Mouse (Mus musculus): ENCODE results near the gene 1810062G17Rik. TPM values are rescaled to one million over a fixed set of nuclear protein-coding genes. Genes with fewer than 3 reads are reported as not detected.

Gene 1810062G17Rik
- total RNA-seq (2014; fragmentation: Nextera tagmentation) (1.7 TPM in 1 of 2 replicates, not detected in the other), total RNA-seq (2017) (2.4 TPM in 1 of 2 replicates, not detected in the other)

DNA sequence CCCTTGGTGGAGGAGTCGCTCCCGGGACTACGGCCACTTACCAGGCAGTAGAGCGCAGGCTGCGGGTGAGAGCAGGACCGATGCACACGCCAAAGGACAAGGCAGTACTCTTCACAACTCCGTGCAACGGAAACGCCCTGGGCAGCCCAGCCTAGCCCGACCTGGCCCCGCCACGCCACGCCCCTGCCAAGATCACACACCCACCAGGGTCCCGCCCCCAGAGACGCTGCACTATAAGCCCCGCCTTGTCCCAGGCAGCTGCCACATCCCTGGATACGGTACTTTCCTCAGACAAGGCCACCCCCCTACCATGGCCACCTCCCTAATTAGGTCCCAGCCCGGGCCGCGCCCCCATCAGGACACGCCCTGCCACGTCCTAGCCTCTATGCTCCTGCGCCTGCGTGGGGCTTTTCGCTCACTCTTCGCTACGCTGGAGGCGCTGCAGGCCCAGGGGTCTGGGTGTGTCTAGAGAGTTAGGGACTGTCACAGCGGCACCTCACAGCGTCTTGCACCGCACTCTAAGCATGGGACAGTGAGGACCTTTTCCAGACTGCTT, at the start of gene 1810062G17Rik, which contains the start of gene Anxa5:
Gene 1810062G17Rik (plus strand): TSS at position 406 of the 556 bp plus-strand sequence.
Gene Anxa5 (minus strand): TSS at position 363 of the 556 bp plus-strand sequence.
- ATAC-seq (replicated peaks; ENCODE audit: poor library complexity, severe bottlenecking): peak; percentile 89

DNA sequence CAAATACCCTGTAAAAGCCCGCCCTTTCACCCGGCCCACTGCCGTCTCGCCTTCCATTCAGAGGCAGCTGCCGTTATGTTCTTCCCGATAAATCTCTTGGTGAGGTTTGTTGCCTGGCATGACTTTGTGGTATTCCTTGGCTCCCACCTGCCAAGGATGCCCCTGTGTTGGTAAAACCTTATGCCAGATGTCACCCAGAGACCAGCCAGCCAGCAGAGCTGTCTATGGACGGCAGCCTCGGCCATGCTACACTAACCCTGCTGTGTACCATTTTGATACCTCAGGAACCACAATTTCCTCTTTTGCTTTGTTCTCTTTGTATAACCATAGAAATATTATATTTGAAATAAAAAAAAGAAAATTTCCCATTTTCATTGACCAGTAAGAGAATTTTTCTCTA, 48.4 kb upstream of the 1810062G17Rik start:
- no peak for ATAC-seq (replicated peaks; ENCODE audit: poor library complexity, severe bottlenecking)

DNA sequence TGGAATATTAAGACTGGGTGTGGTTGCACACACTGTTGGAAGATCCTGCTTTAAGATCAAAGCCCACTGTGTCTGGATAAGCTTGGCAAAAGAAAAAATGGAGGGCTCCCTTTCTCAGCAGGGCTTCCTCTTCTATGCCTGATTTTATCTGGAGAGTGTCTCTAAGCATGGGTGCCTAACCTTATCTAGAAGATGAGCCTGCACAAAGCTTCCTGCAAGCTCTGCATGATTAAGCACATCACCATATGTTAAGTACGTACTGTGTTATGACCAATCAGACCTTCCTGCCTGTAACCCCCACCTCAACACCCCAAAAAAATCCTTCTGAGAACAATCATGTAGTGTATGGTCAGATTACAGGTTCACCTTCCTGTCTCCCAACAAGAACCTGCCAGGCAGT, 45.4 kb upstream of the 1810062G17Rik start:
- ATAC-seq (replicated peaks; ENCODE audit: poor library complexity, severe bottlenecking): no peak

DNA sequence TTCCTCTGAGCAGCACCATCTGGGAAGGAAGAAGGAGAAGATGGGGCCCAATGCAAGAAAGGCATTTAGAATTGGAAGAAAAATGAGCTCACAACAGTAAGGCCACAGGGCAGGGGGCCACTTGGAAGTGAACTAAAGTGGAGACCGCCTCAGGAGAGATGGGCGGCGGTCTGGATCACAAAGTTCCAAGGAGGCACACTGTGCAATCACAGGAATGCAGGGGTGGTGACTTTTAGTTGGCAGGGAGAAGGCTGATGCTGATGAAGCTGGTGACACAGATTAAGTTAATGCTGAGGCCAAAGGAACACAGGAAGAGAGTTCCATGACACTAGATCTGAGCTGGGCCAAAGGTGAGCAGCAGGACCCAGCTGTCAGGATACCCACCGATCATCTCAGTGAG, 35.5 kb upstream of the 1810062G17Rik start:
- ATAC-seq (replicated peaks; ENCODE audit: poor library complexity, severe bottlenecking): no peak

DNA sequence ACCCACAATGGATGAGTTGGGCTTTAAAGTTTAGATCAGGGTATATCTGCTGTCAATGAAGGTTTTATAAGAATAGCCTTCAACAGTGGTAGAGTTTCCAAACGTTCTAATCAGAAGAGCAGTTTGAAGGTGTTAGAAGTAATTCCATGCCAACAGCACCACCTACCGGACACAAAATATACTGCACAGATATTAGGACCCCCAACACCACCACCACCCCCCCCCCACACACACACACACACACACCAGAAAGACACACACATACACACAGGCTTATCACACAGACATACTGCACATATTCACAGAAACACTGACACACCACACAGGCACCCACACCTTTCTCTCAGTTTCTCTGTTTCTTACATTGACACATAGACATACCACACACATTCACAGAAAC, 33.3 kb upstream of the 1810062G17Rik start:
- ATAC-seq (replicated peaks; ENCODE audit: poor library complexity, severe bottlenecking): peak; percentile 58

GRCm38 (mm10) chr3:36446041-36446440, 29.7 kb upstream of the 1810062G17Rik start:
- no peak for ATAC-seq (replicated peaks; ENCODE audit: poor library complexity, severe bottlenecking)

DNA sequence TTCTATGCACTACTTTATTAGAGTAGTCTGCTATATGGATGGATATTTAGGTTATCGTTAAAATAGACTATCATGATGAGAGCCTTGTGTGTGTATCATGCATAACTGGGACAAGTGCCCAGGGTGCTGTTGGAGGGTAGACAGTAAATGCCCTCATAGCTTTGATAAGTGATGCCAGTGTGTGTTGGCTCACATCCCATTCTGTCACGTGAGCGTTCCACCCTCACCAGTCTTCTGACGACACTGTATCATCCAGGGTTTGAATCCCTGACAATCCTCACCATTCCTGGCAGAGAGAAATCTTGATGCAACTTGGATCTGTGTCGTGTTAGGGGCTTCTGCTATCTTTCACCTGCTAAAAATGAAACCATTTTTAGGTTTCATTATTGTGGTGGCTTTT, 29.2 kb upstream of the 1810062G17Rik start:
- ATAC-seq (replicated peaks; ENCODE audit: poor library complexity, severe bottlenecking): peak; percentile 2

DNA sequence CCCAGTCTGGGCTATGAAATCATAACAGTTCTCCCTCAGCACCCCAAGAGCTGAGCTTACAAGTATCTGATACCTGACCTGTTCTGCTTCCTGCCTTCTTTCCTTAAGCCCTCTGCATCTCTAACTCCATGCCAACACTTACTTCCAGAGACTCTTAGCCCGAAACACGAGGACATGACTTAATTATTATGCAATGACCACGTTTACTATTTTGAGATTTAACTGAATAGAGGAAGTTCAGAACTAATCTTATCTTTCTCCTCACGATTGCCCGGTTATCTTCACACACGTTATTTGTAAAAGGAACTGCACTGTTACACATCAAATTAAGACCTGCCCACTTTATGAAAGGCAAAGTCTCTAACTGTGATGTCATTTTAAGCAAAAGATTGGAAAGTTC, 28.8 kb upstream of the 1810062G17Rik start:
- ATAC-seq (replicated peaks; ENCODE audit: poor library complexity, severe bottlenecking): peak; percentile 69

GRCm38 (mm10) chr3:36449292-36450165, 26.2 kb upstream of the 1810062G17Rik start:
- peak; percentile 75 for ATAC-seq (replicated peaks; ENCODE audit: poor library complexity, severe bottlenecking)

GRCm38 (mm10) chr3:36452502-36452901, 23.2 kb upstream of the 1810062G17Rik start:
- no peak for ATAC-seq (replicated peaks; ENCODE audit: poor library complexity, severe bottlenecking)

- no peak for ATAC-seq (replicated peaks; ENCODE audit: poor library complexity, severe bottlenecking)
These were observed 20.6 kb upstream of the 1810062G17Rik start for GRCm38 (mm10) chr3:36455124-36455523.

DNA sequence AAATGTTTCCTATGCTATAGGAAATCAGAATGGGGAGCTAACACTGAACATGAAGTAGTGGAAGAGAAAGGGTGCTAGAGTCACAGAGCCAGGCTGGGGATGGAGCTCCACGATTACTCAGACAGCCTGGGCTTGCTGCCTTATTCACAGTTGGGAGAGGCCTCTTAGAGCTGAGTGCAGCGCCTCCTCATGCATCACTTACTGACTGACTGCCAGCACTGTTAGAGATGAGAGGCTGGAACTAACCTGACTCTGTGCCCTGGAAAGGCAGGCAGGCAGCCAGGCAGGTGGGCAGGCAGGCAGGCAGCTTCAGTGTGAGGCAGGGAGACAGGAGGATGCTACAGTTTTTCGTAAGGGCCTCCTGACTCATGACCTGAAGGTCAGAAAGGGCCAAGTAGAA, 20.2 kb upstream of the 1810062G17Rik start:
- ATAC-seq (replicated peaks; ENCODE audit: poor library complexity, severe bottlenecking): no peak

- ATAC-seq (replicated peaks; ENCODE audit: poor library complexity, severe bottlenecking): no peak
These were observed 15.0 kb upstream of the 1810062G17Rik start for GRCm38 (mm10) chr3:36460717-36461116.

DNA sequence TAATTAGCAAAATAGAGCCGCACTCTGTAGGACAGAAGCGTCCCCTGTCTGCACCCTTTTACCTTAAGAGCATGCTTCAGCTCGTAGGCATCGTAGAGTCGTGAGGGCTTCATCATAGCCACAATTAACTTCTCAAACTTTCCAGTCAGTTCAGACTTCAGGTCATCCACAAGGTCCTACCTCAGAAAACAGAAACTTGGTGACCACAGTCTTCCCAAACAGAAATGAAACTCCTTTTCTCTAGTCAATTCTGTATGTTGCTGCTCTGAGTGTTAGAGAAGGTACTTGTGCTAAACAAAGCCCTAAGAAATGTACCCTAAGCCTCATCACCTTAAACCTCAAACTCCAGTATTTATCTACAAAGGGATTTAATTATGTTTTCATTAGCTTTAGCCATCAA, 13.9 kb upstream of the 1810062G17Rik start:
- no peak for ATAC-seq (replicated peaks; ENCODE audit: poor library complexity, severe bottlenecking)

DNA sequence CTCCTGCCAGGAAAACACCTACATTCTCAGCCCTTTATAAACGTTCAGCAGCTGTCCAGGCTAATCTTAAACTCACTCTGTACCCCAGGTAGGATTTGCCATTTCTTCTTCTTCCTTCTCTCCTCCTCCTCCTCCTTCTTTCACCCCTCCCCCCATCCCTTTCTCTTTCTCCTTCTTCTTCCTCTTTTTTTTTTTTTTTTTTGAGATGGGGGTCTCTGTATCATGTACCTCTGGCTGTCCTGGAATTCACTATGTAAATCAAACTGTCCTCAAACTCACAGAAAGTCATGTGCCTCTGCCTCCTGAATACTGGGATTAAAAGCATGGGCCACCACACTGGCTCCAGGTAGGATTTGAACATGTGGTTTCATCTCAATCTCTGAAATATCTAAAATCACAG, 13.4 kb upstream of the 1810062G17Rik start:
- no peak for ATAC-seq (replicated peaks; ENCODE audit: poor library complexity, severe bottlenecking)

DNA sequence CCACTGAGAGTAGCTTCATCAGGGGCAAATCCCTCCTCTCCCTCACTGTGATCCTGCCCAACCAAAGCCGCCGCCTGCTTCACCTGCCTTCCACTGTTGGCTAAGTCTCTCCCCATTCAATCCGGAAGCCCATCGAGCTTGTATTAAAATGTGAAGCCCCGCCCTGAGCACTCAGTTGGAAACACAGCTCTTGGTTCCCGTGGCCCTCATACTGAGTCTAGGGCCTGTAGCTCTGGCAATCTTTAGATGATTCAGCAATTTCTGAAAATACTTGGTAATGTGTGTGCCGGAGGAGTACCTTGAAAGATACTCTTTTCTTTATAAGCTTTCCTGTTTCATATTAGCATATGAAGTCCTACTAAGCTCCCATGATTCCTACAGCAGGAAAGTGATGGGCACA, 10.2 kb upstream of the 1810062G17Rik start:
- ATAC-seq (replicated peaks; ENCODE audit: poor library complexity, severe bottlenecking): 0 out of 2 replicates have a peak, but pooled peaks have one; percentile 29

DNA sequence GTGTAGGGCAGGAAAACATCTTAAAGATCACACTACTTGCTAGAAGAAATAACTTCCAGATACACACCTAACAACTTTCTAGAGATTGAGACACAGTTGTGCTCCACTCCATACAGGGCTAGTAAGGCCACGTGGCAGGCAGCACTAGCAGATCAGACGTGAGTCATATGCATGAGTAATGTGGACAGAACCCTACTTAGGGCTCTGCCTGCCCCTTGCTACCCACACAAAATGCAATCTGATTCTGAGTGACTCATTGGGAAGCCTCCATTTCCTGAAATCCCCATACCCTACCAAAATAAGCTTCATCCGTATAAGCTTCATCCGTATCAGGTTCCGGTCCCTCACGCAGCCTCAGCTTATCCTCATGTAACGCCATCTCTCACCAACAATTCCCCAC, 8.1 kb upstream of the 1810062G17Rik start:
- 0 out of 2 replicates have a peak, but pooled peaks have one; percentile 23 for ATAC-seq (replicated peaks; ENCODE audit: poor library complexity, severe bottlenecking)

DNA sequence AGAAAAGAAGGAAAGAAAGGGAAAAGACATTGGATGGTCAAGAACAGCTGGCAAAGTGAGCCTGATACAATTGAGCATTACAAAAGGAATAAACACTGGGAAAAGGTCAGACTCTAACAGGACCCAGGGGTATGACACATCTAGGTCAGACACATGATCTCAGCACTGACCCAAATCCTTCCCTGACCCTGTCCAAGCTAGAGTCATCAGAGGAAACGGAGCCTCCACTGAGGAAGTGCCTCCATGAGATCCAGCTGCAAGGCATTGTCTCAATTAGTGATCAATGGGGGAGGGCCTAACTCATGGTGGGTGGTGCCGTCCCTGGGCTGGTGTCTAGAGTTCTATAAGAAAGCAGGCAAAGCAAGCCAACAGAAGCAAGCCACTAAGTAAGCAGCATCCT, 6.9 kb upstream of the 1810062G17Rik start:
- no peak for ATAC-seq (replicated peaks; ENCODE audit: poor library complexity, severe bottlenecking)

- no peak for ATAC-seq (replicated peaks; ENCODE audit: poor library complexity, severe bottlenecking)
These were observed 3.9 kb upstream of the 1810062G17Rik start for GRCm38 (mm10) chr3:36471856-36472255.

- peak; percentile 16; the same call in 1 of the 2 replicates for ATAC-seq (replicated peaks; ENCODE audit: poor library complexity, severe bottlenecking)
These were observed 2.5 kb upstream of the 1810062G17Rik start for GRCm38 (mm10) chr3:36473222-36473621.

- ATAC-seq (replicated peaks; ENCODE audit: poor library complexity, severe bottlenecking): no peak
These were observed 1.3 kb upstream of the 1810062G17Rik start for GRCm38 (mm10) chr3:36474421-36474820.

Data from granulocyte monocyte progenitor cell, adult 5-6 weeks (primary cell).